Mouse (Mus musculus) fibroblast of lung, adult 2 months (primary cell): Measurements from ENCODE around the gene Myocd.

Source experiments
- DNase-seq: peaks from one replicate; pipeline ENCODE4 v3.0.0-alpha.2; 2011; ENCODE audit warnings: low read depth

The Myocd gene

DNA sequence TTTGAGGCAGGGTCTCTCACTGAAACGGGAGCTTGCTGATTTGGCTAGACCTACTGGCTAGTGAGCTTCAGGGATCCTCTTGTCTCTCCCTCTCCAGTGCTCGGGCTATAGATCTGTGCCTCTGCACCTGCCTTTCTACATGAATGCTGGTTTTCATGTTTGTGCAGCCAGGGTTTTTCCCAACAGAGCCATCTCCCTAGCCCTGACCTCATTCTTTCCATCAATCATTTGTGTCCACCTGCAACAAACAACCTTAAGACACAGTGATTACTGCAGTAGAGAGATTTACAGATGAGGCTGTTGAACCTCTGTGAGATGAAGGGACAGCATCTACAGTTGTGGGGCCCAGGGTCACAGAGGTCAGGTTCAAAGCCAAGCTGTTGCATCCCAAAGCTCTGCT lies 56.0 kb downstream of the Myocd start:
- DNase-seq, result no peak

- DNase-seq, result no peak
Measured at GRCm38 (mm10) chr11:65211701-65212100, 58.1 kb downstream of the Myocd start.

GRCm38 (mm10) chr11:65209441-65209840 lies 60.3 kb downstream of the Myocd start:
- DNase-seq, result peak; percentile 24

GRCm38 (mm10) chr11:65205306-65205705 lies 64.5 kb downstream of the Myocd start:
- DNase-seq, result no peak

DNA sequence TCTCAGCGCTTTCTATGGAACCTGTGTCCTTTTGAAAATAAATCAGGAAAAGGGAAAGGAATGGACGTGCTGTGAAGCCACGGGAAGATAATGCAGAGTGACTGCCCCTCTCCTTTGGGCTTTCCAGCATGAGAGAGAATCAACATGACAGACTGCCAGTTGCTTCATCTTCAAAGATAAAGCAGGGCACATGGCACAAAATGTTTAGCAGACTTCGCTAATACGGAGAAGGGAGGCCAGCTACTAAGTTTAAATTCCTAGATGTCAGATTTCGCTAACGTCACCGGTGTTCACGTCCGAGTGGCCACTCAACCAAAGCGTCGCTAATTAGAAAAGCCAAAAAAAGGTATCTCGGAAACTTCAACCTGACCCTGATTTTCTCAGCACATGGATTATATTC lies 65.1 kb downstream of the Myocd start:
- DNase-seq, result no peak

DNA sequence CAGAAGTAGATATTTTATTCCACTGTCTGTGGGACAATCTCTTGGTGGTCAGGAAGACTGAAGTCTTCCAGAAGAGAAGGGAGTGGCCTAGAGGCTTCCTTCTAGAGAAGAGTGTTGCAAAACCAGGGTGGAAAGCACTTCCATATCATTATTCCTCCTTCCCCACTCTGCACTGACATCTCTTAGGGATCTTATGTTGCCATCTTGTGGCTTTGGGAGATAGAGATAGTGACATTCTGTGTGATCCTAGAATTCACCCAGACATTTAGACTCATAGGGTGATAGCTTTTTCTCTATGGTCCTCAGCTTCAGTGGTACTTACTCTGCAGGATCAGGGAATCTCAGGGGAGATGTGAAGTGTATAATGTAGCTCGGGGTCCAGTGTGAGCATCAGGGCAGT lies 66.8 kb downstream of the Myocd start:
- no peak for DNase-seq

DNA sequence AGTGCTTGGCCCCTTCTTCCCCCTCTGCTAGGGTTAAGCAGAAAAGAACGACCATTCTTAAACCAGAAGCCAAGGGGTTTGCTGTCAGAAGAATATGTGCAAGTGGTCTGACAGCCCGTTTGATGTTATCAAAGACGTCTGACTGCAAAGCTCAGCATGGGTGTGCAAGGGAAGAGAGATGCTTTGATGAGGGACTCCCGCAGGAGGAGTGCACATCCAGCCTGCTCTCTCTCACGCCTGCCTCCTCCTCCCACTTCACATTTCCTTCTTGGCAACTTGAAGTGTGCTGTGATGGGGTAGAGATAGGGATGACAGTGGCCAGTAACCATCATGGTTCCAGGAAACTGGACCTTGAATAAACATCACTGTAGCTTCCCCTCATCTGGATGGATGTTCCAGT lies 67.6 kb downstream of the Myocd start:
- no peak for DNase-seq

DNA sequence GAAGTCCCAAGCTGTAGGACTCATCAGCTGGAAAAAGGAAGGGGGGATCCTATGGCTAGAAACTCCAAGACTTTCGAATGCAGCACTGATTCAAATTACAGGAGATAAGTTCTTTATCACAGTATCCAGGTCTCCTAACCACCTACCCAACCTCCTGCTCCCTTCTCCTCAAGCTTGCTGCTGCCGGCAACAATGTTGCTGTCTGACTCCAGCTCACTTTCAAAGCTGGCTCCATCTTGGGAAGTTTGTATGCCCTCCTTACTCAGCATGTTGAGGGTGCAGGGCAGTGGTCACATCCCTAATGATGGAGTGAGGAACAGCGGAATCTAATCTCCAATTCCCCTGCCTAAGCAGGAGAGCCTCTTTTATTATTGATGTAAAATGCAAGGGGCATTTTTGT lies 71.8 kb downstream of the Myocd start:
- DNase-seq, result no peak

- DNase-seq, result peak; percentile 32
Measured at GRCm38 (mm10) chr11:65197280-65197679, 72.5 kb downstream of the Myocd start.

DNA sequence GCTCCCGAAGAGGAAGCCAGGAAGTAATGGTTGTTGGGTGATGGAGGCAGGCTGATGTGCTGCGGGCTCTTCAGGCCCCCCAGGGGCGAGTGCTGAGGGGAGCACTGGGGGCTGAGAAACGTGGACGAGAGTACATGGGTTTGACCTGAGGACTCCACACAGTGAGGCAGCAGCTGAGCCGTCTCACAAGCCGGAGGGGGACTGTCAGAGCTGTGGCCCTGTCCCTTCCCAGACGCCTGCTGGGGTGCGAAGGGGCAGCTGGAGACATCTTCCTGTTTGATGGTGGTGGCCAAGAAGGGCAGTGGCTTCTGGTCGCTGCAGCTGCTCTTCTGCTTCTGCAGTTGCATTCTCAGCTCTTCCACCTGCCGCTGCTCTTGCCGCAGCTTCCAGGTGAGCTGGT lies 82.8 kb downstream of the Myocd start:
- no peak for DNase-seq

DNA sequence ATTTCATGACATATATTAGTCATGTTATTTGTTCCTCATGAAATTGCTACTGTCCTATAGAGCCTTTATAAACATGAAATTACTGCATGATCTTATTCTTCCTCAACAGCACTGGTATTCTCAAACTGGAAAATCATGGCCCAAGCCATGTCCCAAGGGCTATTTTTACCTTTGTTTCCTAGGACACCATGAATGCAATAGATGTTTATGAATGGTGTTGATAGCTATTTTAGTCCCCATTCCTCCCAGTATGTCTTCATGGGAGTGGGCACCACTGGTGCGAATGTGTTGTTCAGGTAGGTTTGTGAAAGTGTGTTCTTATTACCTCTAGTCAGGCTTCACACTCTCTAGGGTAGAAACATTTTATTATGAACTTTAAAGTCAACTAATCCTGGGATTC lies 84.7 kb downstream of the Myocd start:
- no peak for DNase-seq

- DNase-seq, result no peak
Measured at GRCm38 (mm10) chr11:65170121-65170750, 99.6 kb downstream of the Myocd start.

DNA sequence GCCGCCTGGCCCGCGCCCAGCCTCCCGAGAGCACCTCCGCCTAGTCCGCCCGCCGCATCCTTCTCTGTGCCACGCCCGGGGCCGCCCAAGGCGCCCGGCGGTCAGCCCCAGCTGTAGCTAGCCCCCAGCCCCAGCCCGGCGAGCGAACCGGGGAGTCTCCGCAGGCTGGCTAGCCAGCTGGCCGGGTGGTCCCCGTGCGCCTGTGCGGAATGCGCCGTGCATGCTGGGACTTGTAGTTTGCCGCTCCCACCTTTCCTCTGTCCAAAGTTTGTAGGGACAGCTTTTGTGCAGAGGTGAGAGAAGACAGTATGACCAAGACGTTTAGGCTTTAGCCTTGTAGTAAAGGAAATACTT lies 107.0 kb downstream of the Myocd start, which contains the start of gene Arhgap44:
Gene Arhgap44 (minus strand): TSS at position 195 of the 354 bp plus-strand sequence.
- no peak for DNase-seq

DNA sequence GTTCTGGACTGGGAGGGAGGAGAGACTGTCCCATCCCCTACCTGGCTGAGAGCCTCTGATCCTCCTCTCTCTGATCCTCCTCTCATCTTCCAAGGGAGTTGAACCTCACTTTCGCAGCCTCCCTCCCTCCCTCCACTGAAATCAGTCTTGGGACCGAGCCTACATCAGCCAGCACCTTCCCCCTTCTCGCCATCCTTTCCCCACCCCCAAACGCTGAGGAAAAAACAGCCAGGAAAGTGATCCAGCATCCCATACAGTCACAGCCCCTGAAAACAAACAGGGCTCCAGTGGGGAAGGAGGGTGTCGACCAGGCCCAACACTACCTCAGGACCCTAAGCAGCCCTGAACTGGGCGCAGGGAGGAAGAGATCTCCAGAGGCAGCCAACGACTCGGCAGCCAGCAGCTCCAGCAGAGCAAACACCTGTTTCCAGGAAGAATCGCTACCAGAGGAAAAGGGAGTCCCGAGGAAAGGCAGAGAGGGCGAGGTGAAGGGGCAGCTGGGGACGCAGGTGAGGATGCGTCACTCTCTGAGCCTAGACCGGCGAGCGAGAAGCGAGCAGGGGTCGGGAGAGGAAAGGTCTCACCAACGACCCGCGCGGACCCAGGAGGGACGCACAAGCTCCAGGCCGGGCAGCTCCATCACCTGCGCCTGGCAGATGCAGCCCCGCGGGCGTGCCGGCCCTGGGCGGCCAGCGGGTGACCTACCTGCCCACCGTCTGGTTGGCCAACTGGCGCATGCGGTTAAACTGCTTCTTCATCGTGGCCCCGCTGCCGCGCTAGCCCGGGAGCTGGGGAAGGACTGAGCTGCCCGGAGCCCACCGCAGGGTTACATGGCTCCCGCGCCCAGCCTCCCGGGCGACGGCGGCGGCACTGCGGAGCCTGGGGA lies 107.7 kb downstream of the Myocd start:
- DNase-seq, result no peak

DNA sequence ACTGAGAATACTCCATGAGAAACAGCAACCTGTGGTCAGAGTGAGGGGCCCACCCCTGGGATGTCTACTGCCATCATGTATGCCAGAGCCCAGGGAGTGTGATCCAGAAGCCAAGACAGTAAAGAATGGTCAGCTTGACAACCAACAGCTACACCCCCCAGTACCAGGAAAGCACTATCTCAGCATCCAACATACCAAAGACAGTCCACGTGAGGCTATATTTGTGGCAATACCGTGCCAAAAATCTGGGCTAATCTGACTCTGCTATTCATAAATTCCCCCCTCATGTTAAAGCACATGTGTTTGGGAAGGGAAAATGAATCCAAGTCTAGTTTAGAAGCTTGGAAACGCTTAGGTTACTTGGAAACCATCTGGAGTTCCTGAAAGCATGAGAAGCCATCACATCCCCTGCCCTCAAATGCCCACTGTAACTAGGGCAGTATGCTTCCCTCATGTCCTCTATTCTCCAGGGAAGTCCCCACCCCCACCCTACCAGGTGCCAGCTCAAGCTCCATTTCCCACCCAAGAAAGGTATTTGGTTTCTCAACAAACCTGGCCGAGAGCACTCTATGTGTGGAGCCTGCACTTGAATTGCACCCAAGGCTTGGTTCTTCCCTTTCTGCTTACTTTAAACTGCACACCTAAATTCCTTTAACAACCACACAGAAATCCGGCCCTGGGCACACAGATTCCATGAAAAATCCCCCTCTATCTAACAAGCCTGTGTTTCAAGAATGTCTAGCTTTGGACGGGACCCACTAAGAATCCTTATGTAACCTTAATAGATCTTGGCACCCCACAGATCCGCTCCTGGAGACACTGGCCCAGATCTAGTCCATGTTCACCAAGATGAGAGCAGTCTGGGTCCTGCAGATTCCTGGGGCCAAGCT lies 108.6 kb downstream of the Myocd start:
- no peak for DNase-seq

DNA sequence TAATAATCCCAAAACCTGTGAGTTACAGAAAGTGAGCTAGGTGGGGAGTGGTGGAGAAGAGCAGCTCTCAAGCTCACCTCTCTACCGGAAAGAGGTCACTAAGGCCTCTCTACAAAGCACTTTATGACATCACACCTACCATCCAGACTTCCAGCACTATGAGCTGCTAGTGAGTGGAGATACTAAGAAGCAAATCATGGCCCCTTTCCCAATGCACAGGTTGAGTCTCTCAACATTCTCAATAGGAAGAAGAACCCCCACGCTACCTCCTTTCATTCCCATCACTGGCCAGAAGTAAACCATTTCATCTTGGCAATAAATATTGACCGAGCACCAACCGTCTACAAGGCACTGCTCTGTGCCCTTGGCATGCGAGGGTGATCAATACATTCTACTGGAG lies 110.0 kb downstream of the Myocd start, which contains the start of gene 1700086D15Rik:
Gene 1700086D15Rik (minus strand): TSS at position 101 of the 400 bp plus-strand sequence.
- no peak for DNase-seq

DNA sequence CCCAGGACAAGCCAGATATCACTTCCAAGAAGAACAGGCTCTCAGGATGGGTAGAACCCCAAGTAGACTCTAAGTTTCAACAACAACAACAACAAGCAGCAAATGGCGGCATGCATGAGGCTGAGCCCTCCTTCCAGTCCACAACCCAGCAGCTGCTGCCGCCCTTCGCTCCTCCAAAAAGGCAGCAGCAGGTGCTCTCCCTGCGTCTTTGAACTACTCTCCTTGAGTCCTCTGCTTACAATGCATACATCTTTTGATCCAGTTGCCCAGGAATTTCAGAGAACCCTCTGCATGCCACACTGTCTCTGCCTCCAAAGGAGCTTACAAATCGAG lies 111.2 kb downstream of the Myocd start:
- DNase-seq, result no peak

DNA sequence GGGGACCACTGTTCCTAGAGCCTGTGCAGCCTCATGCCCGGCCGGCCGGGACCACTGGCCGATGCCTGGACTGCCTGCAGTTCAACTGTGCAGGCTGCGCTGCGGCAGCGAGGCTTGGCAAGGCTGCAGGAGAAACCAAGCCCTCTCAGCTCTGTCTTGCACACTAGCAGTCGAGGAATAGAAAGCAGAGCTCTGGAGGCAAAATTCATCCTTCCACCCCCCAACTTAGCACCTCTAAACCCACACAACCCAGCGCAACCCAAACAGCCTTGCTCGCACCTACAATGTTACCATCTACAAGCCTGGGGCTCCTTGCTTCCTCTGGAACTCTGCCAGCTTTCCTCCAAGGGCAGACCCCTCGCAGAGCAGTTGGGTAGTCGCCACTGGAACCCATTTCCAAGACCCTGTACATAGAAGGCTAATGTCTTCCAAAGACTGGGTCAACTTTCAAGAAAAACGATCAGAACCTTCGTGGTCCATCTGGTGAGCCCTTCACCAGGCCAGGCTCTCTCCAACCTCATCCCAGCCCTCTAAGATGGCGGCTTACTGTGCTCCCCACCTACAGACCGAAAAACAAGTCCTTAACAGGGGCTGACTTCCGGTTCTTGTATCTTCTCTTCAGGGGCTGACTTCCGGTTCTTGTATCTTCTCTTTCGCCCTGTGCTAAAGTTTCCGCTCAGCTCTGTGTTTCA lies 111.7 kb downstream of the Myocd start:
- DNase-seq, result no peak

DNA sequence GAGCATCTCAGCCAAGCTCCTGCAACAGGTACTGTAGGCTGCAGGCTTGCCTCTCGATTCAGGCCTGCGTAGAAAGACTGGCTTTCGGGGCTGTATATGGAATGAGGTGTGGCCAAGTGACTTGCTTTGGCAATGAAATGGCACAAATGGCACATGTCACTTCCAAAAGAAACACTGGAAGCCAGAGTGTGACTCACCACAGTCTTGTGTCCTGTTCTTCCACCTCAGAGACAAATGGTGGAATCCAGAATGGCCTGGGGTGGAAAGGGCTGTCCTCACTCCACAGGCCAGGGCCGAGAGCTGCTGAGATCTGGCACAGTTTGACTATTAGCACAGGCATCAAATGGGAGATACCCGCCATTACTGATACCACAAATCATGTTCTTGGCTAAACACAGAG lies 116.8 kb downstream of the Myocd start:
- no peak for DNase-seq

DNA sequence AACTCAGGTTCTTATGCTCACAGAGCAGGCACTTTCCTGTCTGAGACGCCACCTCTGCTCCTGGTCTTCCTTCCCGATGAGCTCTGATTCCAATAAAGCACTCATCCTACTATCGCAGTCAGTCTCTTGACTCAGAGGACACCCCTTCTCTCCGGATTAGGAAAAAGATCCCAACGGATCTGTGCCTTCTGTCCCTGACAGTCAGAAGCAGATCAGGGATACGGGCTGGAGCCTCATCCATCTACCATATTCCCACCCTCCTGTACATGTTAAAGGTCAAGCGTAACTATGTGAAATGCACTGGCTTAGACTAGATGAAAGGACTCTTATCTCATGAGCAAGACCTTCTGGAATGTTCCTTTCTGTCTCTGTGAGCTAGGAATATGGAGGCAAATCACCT lies 121.3 kb downstream of the Myocd start:
- DNase-seq, result no peak

DNA sequence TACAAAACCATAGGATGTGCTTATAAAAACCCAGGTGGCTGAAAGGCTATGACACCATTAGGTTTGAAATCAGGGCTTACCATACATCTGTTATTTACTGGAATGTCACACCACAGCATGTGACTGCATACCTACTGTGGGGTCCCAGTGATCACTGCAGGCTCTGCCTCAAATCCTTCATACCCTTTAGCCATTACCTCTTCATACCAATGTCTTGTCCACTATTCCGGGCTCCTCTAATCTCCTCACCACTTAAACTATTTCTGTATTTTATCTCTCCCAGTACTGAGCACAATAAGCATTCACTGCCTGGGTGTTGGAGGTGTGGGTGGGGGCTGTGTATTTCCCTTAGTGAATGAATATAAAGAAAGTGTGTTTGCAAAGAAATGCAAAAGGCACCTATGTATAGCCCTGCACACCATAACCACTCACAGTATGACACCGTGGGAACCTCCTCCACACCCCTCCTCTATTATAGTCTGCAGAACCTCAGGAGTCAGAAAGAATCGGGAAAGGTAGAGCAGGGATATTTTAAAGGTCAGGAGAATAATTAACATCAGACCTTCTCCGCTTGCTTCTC lies 126.9 kb downstream of the Myocd start:
- no peak for DNase-seq

DNA sequence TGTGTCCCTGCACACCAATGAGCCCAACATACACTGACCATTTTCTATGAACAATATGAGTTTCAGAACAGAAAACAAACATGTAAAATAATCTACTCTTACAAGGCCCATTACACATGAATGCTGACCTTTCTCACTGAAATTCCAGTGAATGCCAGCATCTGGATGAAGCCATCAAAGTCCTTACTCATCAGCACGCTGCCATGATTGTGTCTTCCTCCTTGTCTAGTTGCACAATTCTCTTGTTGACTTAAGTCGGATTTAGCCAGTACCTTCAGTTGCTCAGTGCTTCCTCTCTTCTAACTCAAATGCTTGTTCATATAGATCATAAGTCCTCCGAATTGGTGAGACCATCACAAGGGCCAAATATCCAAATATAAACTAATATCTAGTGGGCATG lies 130.8 kb downstream of the Myocd start:
- DNase-seq, result no peak
